Mouse (Mus musculus): ENCODE measurements around the gene Tmem143.

The Tmem143 gene

DNA sequence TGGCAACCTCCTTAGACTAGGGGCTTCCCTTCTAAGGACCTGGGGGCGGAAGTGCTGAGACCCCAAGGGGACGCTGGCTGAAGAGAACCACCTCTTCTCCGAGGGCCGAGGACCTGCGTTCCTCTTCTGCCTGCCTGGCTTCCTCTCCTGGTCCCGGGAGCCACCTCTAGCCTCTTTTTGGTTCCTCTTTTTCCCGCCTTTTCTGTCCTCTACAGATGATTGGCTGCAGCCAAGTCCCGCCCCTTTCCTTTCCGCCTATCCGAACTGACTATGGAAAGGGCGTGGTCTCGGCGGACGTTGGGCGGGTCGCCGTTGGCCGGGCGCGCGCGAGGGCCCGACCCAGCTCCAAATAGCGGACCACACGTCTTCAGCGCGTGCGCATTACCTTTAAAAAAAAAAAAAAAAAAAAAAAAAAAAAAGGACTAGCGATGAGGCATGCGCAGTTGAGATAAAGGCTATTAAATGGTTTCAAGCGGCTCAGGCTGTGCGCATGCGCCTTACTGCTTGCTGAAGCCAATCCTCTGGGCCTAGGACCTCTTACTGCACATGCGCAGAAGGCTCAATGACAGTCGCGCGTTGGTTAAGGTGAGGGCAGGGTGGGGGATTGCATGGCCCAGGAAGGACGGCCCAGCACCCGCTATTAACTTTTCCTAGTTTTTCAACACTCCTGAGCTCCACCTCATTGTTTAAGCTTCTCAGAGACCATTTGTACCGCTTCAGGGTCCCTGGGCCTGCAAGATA is at the start of gene Tmem143, which contains the start of gene Syngr4:
Tmem143 (plus strand) TSS at position 425 of the 741 bp plus-strand sequence.
Syngr4 (minus strand) TSS at position 198 of the 741 bp plus-strand sequence.
- TF ChIP-seq GATA4 (IDR thresholded peaks at IDR 0.05; ENCODE audit: insufficient replicate concordance, low read length), result peak; percentile 49; the same call in 1 of the 2 replicates

DNA sequence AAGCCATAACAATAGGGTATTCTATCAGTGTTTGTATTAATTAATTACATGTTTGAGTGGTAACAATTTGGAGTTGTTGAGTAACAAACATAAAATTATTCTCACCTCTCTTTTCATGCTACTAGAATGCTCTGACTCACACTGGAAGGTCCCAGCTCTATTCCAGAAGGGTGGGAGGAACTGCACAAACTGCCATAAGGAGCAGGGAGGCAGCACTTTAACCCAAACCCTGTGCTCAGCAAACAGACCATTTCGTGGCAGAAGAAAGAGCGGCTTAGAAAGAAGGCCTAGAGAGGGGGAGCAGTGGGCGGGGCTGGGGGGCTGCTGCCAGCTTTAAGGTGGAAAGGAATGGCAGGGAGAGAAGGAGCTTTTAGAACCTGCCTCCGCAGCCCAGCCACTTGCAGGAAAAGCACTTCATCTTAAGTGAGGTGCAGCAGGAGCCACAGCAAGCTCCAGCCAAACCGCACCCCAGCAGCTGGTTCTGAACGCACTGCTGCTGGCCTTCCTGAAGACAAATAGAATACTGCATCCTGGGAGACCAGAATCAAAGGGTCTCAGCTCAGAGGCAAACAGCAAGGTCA is 48.2 kb upstream of the Tmem143 start:
- TF ChIP-seq GATA4 (IDR thresholded peaks at IDR 0.05; ENCODE audit: insufficient replicate concordance, low read length), result no peak

DNA sequence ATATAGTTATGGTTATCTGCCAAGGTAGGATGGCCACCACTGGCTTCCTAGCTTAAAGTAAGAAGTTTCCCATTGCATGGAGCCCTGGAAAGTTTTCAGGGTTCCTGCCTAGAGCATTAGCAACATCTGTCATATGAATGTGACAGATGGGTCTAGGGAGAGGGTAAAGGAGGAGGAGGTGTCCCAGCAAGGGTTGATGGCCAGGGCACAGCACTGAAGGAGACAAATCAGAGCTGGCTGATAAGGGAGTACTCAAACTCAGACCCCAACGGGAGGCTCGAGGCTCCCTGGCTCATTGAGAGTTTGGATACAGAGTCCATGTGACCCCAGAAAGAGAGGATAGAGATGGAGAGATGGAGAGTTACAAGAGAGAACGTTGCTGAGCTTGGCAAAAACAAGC is 46.1 kb upstream of the Tmem143 start:
- no peak for TF ChIP-seq GATA4 (IDR thresholded peaks at IDR 0.05; ENCODE audit: insufficient replicate concordance, low read length)

DNA sequence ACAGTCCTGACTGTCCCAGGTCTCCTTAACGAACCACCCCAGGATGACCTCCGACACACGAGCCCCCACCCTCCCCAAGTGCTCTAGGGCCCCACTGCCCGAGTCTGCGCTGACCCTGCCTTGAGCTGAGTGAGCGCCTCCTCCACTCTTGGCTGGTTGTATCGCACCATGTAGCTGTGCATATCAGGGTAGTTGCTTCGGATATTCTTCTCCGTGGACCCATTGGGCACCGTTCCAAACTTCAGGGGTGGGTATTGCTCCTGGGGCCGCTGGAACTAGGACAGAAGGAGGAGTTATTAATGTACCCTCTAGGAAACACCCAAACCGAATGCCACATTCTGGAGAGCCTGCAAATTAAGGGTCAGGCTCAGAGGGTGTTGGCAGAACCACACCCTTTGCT is 43.7 kb upstream of the Tmem143 start:
- TF ChIP-seq GATA4 (IDR thresholded peaks at IDR 0.05; ENCODE audit: insufficient replicate concordance, low read length), result no peak

DNA sequence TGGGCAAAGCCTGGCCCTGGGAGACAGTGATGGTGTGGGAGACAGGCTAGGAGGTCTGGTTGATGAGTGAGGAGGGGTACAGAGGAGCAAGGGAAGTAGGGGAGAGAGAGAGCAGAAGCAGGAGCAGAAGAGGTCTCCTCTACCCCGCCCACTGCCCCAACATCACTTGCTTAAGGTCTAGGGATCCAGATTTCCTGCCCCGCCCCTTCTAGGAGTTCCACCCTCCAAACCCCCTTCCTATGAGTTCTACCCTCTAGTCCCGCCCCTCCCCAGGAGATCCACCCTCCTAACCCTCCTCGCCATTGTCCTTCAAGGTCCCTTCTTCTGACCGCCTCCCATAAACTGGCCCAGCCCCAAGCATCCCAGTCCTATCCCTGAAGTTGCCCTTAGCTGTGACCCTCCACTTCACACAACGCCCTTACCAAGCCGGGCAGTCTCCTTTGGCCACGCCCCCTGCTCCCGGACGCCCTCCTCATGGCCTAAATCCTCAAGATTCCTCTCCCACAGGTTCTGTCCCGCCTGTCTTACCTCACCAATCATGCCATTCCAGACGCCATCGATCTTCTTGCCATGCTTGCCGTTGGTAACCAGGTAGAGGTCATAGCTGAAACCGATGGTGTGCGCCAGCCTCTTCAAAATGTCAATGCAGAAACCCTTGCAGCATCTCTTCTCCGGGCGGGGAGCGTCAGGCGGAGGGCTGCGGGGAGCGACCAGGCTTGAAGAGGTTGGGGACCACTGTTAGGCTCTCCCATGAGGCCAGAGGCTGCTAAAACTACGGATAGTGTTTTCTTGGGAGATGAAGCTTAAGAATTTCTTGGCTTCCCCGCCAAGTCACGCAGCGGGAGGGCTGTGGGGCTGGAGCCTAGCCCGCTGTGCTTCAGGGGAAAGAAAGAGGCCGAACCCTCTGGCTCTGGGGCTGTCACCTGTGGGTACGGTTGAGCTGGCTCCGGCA is 39.5 kb upstream of the Tmem143 start:
- no peak for TF ChIP-seq GATA4 (IDR thresholded peaks at IDR 0.05; ENCODE audit: insufficient replicate concordance, low read length)

DNA sequence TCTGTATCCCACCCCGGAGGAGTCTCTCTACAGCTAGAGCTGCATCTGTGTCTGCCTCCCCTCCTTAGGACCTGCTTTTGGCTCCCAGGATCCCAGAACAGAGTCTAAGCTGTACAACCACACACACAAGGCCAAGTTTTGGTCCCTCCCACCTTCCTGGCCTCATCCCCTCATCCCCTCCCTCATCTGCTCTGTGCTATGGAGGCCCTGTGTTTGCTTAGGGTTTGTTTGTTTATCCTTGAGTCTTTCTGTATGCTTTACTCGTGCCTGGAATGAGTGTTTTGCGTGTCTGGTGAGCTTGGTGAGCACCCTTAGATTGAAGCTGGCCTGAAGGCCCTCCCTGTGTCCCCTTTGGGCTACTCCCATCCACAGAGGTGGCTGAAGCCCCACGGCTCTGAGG is 37.7 kb upstream of the Tmem143 start:
- TF ChIP-seq GATA4 (IDR thresholded peaks at IDR 0.05; ENCODE audit: insufficient replicate concordance, low read length), result no peak

DNA sequence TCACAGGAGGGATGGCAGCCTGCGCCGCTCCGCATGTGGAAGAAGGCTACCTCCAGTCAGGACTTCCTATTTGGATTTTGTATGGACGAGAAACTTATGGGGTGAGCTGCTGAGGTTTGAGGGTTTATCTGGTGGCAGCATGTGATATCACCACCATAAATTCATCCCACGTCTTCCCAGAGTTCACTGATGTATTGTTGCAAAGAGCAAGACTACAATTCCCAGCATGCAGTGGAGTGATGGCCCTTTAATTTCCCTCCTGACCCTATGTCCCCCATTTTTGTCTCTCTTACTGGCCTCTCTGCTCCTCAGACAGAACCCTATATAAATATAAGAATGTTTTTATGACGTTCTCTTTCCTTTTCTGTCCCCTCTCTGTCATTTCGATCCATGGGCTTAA is 33.9 kb upstream of the Tmem143 start:
- TF ChIP-seq GATA4 (IDR thresholded peaks at IDR 0.05; ENCODE audit: insufficient replicate concordance, low read length), result no peak

DNA sequence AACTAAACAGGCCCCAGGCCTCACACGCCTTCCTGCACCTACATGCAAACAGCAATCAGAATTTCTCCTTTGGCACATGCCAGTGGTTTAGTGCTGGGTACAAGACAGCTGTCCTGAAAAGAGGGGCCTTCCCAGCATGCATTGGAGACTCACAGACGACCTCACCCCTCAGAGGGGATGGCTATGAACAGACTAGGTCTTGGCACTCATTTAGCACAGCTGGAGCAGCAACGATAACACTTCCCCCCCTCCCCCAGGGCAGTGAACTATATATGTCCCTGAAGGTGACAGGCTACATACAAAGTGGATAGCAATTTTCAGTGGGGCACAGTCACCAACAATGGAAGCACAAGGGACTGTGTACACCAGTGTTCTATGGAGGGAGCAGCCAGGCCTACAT is 32.3 kb upstream of the Tmem143 start:
- TF ChIP-seq GATA4 (IDR thresholded peaks at IDR 0.05; ENCODE audit: insufficient replicate concordance, low read length), result no peak

DNA sequence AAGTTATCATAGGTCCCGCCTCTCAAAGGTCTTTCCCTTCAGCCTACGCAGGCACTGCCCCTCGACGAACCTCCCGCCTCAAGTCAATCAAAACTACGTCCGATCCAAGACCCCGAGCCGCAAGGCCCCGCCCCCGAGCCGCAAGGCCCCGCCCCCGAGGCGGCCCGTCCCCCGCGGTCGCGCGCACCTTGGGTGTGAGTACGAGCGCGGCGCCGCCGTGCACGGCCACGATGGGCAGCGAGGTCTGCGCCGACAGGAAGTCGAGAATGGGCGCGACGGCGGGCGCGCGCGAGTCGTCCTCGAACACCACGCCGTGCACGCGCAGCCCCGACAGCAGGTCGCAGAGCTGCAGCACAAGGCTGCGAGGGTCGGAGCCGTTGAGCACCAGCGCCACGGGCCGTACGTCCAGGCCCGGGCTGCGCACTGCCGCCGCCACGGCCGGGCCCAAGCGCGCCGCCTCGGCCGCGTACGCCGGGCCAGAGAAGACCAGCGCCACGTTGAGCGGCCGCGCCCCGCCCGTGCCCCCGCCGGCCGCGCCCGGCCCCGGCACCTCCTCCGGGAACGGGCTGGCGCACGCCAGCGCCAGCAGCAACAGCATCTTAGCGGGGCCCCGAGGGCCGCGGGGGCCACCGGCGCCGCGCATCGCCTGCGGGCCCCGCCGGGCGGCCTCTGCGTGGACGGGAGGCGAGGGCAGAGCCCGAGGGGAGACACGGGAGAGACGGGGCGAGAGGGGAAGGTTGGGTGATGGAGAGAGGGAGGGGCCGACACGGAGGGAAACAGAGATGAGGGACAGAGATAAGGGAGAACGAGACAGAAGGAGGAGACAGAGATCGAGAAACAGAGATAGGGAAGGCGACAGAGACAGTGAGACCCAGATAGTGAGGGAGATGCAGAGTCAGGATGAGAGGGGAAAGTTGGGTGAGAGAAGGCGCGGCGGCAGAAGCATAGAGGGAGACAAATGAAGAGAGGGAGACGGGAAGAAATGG is 30.5 kb upstream of the Tmem143 start:
- TF ChIP-seq GATA4 (IDR thresholded peaks at IDR 0.05; ENCODE audit: insufficient replicate concordance, low read length), result no peak; the same call in 1 of the 2 replicates

DNA sequence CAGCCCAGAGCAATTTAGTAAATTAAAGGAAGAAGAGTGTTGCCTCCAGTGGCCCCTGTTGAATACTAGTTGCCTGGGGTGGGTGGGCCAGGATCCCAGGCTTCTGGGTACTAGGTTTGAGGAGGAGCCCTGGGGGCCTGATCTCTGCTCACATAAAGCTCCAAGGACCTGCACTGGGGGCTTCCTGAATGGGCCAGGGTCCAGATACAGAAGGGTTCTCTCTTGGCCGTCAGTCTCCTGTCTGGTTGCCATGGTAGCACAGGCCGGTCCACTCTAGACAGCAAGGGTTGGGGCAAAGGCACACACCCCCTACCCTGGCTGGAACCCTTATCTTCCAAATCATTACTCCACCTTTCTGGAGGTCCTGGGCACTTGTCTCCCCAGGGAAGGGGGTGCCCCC is 28.9 kb upstream of the Tmem143 start:
- TF ChIP-seq GATA4 (IDR thresholded peaks at IDR 0.05; ENCODE audit: insufficient replicate concordance, low read length), result no peak

DNA sequence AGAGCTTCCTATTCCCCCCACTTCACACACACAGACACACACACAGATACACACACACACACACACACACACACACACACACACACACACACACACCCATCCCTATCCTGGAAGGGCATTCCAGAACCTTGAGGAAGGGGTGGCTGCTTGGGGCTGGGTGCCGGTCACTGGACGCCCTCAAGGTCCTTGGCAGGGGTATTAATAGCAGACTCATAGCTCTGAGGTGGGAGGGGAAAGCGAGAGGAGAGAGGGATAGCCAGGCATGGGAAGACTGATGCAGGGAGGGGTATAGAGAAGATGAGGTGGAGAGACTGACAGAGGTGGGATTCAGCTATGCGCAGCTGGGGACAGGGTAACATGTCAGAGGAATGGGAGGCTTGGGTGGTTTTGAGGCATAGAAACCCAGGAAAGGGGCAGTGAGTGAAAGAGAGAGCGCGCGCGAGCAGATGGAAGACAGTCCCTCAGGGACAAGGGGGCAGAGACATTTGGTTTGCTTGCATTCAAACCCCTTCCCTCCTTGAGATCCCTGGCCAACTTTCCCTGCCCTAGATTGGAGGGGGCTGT is 27.6 kb upstream of the Tmem143 start:
- TF ChIP-seq GATA4 (IDR thresholded peaks at IDR 0.05; ENCODE audit: insufficient replicate concordance, low read length), result no peak

DNA sequence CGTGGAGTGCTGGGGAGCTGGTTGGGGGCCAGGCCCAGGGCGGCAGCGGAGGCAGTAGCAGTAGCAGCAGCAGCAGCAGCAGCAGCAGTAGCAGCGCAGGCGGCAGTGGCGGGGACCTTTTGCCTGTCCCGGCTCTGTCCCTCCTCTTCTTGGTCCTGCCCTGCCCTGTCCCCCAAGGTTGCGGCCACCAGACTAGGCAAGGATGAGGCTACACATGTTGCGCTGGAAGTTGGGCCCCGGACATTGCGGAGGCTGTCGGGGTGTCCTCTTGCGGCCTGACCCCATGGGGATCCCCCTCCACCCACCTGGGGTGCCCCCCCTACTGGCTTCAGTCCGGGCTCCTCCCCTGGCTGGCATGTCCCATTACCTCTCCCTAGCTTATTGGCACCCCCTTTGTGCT is 27.0 kb upstream of the Tmem143 start:
- no peak for TF ChIP-seq GATA4 (IDR thresholded peaks at IDR 0.05; ENCODE audit: insufficient replicate concordance, low read length)

DNA sequence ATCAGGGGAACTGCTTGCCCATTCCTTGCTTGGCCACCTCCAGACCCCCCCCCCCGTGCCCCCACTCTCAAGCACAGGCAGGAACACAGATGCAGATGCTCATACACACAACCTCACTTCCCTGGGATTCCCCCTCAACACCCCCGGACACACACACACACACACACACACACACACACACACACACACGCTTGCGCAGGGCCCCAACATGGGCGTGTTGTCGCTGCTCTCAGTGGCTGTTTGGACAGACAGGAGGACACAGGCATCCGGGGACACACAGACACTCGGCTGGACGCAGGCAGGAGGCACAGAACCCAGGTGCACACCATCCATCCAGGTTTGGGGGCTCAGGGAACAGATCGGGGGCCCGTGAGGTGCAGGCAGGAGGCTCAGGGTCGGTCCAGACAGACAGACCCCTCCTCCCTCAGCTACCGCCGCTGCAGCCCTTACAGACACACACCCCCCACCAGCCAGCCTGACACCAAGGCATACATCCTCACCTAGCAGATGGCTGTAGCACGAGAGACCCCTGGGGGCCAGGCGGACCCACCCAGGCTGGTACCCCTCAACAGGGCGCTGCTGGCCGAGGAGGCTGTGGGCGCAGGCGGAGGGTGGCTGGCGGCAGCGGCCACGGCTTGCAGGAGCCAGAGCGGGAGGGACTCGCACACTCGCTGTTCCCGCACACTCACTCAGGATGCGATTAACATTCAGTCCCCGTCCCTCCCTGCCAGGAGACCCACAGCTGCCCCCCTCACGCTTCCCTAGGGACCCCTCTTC is 26.3 kb upstream of the Tmem143 start:
- TF ChIP-seq GATA4 (IDR thresholded peaks at IDR 0.05; ENCODE audit: insufficient replicate concordance, low read length), result no peak

Data from liver, adult (tissue).